Mouse (Mus musculus) gastrocnemius, adult 18-20 months (tissue): ENCODE measurements around the gene Scnn1a. TPM values are rescaled to one million over a fixed set of nuclear protein-coding genes. Genes with fewer than 3 reads are reported as not detected.

Source experiments
- DNase-seq: peaks from one replicate; pipeline ENCODE4 v3.0.0; 2021; ENCODE audit warnings: low spot score
- total RNA-seq, 2 experiments: library from RNA; stranded (reverse); gene quantifications; 2 replicates each; pipeline ENCODE4 v1.2.3; 2021

Scnn1a gene
- total RNA-seq, 2 experiments from 2014 or later = 0.19 to 0.25 TPM

- no peak for DNase-seq
Measured at GRCm38 (mm10) chr6:125308921-125309320, 11.5 kb upstream of the Scnn1a start.

GRCm38 (mm10) chr6:125309406-125309805 lies 11.1 kb upstream of the Scnn1a start:
- DNase-seq = no peak

GRCm38 (mm10) chr6:125312171-125312570 lies 8.3 kb upstream of the Scnn1a start:
- DNase-seq = no peak

- no peak for DNase-seq
Measured at GRCm38 (mm10) chr6:125312581-125313355, 7.7 kb upstream of the Scnn1a start.

GRCm38 (mm10) chr6:125313546-125314230 lies 6.8 kb upstream of the Scnn1a start, which contains the start of gene Ltbr:
Gene Ltbr (minus strand): TSS chr6:125313885.
- DNase-seq = peak; percentile 84

GRCm38 (mm10) chr6:125314231-125314563 lies 6.3 kb upstream of the Scnn1a start:
- DNase-seq = no peak

- DNase-seq = no peak
Measured at GRCm38 (mm10) chr6:125314746-125315145, 5.7 kb upstream of the Scnn1a start.

- DNase-seq = no peak
Measured at GRCm38 (mm10) chr6:125317077-125317476, 3.4 kb upstream of the Scnn1a start.

- no peak for DNase-seq
Measured at GRCm38 (mm10) chr6:125318981-125319918, 1.2 kb upstream of the Scnn1a start.

GRCm38 (mm10) chr6:125319919-125320296 lies 551 bp upstream of the Scnn1a start:
- DNase-seq = no peak

- DNase-seq = no peak
Measured at GRCm38 (mm10) chr6:125321114-125321855, 826 bp downstream of the Scnn1a start.

- no peak for DNase-seq
Measured at GRCm38 (mm10) chr6:125322794-125323193, 2.3 kb downstream of the Scnn1a start.

GRCm38 (mm10) chr6:125323547-125323946 lies 3.1 kb downstream of the Scnn1a start:
- DNase-seq = no peak

GRCm38 (mm10) chr6:125325337-125325736 lies 4.9 kb downstream of the Scnn1a start:
- DNase-seq = no peak

GRCm38 (mm10) chr6:125328243-125328642 lies 7.8 kb downstream of the Scnn1a start:
- peak; percentile 47 for DNase-seq

- peak; percentile 92 for DNase-seq
Measured at GRCm38 (mm10) chr6:125330626-125331326, 10.3 kb downstream of the Scnn1a start.

GRCm38 (mm10) chr6:125333112-125333899 lies 12.8 kb downstream of the Scnn1a start:
- no peak for DNase-seq

GRCm38 (mm10) chr6:125334356-125334755 lies 13.9 kb downstream of the Scnn1a start:
- no peak for DNase-seq

- no peak for DNase-seq
Measured at GRCm38 (mm10) chr6:125338791-125339660, 18.6 kb downstream of the Scnn1a start.
